Mouse (Mus musculus) gastrocnemius, adult 8-10 months (tissue): ENCODE measurements around the gene Itga6. TPM values are rescaled to one million over a fixed set of nuclear protein-coding genes. Genes with fewer than 3 reads are reported as not detected.

Experiments
- DNase-seq, 2 experiments: peaks; one replicate each; pipeline ENCODE4 v3.0.0; 2022; ENCODE audit warnings: low spot score in 2 of 2
- total RNA-seq, 4 experiments: library from RNA; stranded (reverse); gene quantifications; 2 replicates each; pipeline ENCODE4 v1.2.4; 2022

The Itga6 gene
- total RNA-seq, 4 experiments from 2014 or later, result 10.0 to 15.1 (median 12.2) TPM

GRCm38 (mm10) chr2:71837791-71838190 lies 92.4 kb downstream of the Itga6 start:
- peak in 1 of 2 experiments; percentile 12 for DNase-seq

DNA sequence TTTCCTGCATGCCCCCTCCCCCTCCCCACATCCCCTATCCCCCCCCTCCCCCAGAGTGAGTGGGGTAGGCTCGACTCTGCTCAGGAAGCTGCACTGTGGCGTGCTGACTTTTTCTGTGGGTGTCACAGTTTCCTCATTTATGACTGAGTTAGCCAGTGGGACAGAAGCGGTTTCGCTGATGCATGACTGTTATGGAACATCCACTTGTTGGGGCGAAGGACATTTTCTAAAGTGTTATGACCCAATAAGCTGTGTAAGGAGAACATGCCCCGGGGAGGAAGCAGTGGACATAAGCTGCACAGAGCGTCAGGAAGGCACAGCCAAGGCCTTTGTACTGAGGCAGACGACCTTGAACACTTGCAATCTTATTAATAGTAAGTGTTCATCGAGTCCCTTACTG lies 97.9 kb downstream of the Itga6 start:
- no peak for DNase-seq

DNA sequence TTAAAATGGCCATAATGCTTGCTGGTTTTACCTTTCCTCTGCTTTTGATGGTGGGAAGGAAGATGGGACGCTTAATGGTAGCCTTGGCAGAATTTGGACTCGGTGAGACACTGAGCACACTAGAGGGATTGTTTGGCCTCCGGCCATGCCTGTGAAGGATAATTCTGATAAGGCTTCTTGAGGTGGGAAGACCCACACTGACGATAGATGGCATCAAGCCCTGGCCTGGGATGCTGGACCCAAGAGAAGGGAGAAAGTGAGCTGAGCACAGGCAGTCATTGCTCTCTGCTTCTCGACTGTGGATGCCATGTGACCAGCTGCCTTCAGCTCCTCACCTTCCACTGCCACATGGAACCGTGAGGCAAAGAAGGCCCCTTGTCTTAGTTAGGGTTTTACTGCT lies 99.5 kb downstream of the Itga6 start:
- DNase-seq, result no peak

DNA sequence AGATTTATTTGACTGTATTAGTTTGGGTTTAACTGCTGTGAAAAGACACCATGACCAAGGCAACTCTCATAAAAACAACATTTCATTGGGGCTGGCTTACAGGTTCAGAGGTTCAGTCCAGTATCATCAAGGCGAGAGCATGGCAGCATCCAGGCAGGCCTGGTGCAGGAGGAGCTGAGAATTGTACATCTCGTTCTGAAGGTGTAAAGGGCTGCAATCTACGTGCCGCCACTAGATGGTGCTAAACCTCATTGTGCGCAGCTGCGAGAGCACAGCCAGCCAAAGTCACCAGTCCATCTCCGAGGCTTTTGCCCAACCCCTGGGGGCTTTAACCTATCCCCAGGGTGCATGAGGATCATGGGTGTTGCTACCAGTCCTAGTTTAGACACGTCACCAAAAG lies 106.7 kb downstream of the Itga6 start:
- DNase-seq, result peak; percentile 24 to 43

GRCm38 (mm10) chr2:71855076-71855475 lies 109.7 kb downstream of the Itga6 start:
- no peak for DNase-seq

DNA sequence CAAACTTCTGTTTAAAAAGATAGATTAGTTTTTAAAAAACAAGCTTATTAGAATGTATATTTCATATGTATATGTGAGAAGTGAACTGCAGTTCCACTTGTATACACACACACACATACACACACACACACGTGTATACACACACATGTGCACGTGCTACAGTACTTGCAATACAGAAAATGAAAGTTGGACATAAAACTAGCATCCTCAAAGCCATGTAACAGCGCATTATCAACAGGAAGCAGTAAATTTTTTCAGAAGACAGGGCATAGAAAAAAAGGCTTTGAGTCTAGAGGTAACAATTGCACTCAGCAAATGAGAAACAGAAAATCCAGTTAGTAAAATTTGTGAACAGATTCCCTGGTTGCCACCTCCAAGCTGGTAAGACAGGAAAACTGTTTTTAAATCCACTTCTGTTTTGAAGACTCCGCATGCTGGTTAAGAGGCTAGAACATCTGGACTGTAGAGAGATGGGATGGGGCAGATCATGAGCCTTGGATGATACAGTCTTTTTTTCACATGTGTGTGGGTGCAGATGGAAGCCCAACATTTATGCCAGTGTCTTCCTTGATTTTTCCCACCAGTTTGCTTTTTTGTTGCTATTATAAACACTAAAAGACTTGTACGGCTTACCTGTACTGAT lies 118.2 kb downstream of the Itga6 start:
- no peak for DNase-seq

- DNase-seq, result no peak
Observed at GRCm38 (mm10) chr2:71865022-71865421, 119.6 kb downstream of the Itga6 start.

- no peak for DNase-seq
Observed at GRCm38 (mm10) chr2:71865935-71866334, 120.5 kb downstream of the Itga6 start.

- no peak for DNase-seq
Observed at GRCm38 (mm10) chr2:71866565-71866964, 121.1 kb downstream of the Itga6 start.

- DNase-seq, result no peak
Observed at GRCm38 (mm10) chr2:71867019-71867418, 121.6 kb downstream of the Itga6 start.

- DNase-seq, result no peak
Observed at GRCm38 (mm10) chr2:71867480-71867879, 122.1 kb downstream of the Itga6 start.

GRCm38 (mm10) chr2:71868256-71868655 lies 122.8 kb downstream of the Itga6 start:
- DNase-seq, result no peak

DNA sequence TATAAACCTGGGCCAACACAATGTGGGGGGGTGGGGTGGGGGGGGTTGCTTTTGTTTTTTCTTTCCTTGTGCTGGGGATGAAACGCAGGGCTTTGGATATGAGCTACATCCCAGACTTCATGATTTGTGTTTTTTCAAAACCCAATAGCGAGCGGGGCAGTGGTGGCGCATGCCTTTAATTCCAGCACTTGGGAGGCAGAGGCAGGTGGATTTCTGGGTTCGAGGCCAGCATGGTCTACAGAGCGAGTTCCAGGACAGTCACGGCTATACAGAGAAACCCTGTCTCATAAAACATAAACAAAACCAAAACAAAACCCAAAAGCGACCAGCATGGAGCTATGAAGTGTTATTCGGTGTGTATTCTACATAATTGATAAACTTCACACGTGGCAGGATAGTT lies 126.7 kb downstream of the Itga6 start:
- DNase-seq, result no peak

- DNase-seq, result peak; percentile 99
Observed at GRCm38 (mm10) chr2:71872801-71873443, 127.5 kb downstream of the Itga6 start, which contains the start of gene Pdk1. Gene Pdk1, plus strand, starts transcription at chr2:71873224.

GRCm38 (mm10) chr2:71873474-71874322 lies 128.3 kb downstream of the Itga6 start:
- peak; percentile 9 to 19 for DNase-seq

GRCm38 (mm10) chr2:71874422-71874821 lies 129.0 kb downstream of the Itga6 start:
- no peak for DNase-seq

- no peak for DNase-seq
Observed at GRCm38 (mm10) chr2:71874836-71875235, 129.4 kb downstream of the Itga6 start.

DNA sequence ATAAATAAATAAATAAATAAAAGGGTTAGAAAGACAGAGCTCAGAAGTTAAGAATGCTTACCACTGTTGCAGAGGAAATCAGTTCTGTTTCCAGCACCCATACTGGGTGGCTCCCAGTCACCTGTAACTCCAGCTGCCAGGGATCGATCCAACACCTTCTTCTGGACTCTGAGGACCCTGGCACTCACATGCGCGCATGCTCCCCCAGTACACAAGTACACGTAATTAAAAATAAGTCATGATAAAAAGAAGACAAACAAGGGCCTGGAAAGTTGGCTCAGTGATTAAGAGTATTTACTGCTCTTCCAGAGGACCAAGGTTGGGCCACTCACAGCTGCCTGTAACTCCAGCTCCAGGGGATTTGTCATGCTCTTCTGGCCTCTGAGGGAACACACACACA lies 132.4 kb downstream of the Itga6 start:
- DNase-seq, result no peak

GRCm38 (mm10) chr2:71878441-71878840 lies 133.0 kb downstream of the Itga6 start:
- DNase-seq, result no peak

DNA sequence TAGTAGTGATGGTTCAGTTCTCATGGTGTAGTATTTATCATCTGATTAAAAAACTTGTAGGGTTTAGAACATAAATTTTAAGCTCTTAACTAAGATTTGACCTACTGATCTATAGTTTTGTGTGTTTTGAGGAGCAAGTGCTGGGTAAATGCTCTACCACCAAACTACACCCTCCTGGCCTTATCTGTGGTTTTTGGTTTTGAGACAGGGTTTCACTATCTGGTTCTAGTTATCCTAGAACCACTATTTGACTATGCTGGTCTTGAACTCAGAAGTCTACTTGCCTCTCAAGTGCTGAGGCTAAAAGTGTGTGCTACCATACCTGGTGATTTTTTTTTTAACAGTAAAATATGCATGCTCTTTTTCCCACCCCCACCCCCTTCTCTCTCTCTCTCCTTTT lies 133.5 kb downstream of the Itga6 start:
- no peak for DNase-seq

- DNase-seq, result no peak
Observed at GRCm38 (mm10) chr2:71882914-71883651, 137.7 kb downstream of the Itga6 start.

DNA sequence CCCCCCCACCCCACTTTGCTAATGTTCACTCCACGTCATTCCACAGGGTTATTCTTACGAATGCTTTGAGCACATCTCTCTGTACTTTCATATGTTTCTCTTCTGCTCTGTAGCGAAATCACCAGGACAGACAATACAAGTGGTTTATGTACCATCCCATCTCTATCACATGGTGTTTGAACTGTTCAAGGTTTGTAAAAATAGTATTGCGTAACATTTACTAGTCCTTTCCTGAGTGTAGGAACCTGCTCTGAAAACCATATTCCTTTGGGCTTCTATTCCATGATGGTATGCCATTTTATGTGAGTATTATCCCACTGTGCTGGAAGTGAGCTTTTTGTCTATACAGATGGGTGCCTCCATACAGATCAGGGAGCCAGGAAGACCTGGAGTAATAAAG lies 141.9 kb downstream of the Itga6 start:
- DNase-seq, result no peak
